Mouse (Mus musculus) WW6 (cell line): Measurements from ENCODE around the gene Gm8914.
"Not testable (repeated sequence)": the region's sequence is repeated elsewhere in the genome, so short reads cannot be mapped to it uniquely, and the experiment has no call there.

ENCODE experiments used
- DNase-seq: peaks from one replicate; pipeline ENCODE4 v3.0.0-alpha.2; 2013; ENCODE audit warnings: low read depth, low spot score

The Gm8914 gene

GRCm38 (mm10) chrX:91479826-91480225 lies at the start of gene Gm8914:
Gm8914 (plus strand) TSS chrX:91480126.
- not testable (repeated sequence) for DNase-seq
